Mouse (Mus musculus) kidney, adult 10 weeks (tissue): ENCODE data around the gene Ccdc191. TPM values are rescaled to one million over a fixed set of nuclear protein-coding genes. Genes with fewer than 3 reads are reported as not detected.

ENCODE experiments used
- polyA plus RNA-seq: library from polyadenylated mRNA; stranded (reverse); fragments of 350-450 nt; fragmentation: Illumina TruSeq; extraction: RNeasy Lipid Tissue Mini Kit (QIAGEN cat#74804); gene quantifications from one replicate; pipeline ENCODE4 v1.2.3, GENCODE M21; 2014; ENCODE audit warnings: low read depth, low replicate concordance

Gene Ccdc191
- 9.9 TPM for polyA plus RNA-seq

DNA sequence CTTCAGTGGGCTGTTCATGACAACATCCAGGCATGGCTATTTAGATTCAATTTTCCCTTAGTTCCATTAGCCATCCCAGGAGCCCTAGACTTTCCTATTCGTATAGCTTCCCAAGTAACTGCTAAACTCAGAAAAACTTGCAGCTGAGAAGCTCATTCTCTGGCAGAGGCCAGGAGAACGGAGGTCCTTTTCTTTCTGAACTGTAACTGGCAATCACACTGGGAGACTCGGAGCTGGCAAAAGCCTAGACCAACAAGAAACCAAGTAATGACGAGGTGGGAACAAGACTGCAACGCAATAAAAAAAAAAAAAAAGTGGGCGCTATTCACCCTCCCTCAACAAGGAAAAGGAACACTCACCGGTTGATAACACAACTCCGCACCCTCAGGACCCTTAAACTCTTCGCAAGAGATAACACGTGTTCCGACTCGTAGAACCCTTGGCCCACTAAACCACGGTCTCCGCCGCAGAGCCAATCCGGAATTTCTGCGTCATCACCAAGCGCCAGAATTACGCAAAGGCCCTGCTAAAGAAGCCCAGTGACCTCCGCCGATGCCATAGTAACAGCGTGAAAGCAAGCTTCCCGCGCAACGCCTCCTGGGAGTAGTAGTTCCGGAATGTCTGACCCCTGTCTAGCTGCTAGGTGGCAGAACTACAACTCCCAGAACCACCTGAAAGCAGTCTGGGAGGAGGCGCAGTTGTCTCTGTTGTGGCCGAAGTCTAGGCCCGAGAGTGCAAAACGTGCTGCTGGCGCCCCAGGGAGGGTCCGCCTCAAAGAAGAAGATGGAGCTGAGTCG lies at the start of gene Ccdc191:
Ccdc191 (plus strand) TSS at position 593 of the 797 bp plus-strand sequence.

DNA sequence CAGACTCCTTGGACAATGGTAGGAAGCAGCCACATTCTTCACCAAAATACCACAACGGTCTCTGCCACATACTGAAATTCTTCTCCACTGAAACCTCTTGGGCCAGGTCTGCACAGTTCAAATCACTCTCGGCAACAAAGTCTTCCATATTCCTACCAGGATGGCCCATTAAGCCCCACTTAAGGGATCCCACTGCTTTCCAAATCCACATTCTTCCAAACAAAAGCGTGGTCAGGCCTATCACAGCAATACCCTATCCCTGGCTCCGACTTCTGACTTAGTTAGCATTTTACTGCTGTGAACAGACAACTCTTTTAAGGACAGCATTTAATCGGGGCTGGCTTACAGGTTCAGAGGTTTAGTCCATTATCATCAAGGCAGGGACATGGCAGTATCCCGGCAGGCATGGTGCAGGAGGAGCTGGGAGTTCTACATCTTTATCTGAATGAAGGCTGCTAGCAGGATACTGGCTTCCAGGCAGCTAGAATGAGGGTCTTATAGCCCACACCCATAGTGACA lies 36.8 kb downstream of the Ccdc191 start, which contains the start of gene Qtrt2:
Qtrt2 (minus strand) TSS at position 469 of the 519 bp plus-strand sequence.

DNA sequence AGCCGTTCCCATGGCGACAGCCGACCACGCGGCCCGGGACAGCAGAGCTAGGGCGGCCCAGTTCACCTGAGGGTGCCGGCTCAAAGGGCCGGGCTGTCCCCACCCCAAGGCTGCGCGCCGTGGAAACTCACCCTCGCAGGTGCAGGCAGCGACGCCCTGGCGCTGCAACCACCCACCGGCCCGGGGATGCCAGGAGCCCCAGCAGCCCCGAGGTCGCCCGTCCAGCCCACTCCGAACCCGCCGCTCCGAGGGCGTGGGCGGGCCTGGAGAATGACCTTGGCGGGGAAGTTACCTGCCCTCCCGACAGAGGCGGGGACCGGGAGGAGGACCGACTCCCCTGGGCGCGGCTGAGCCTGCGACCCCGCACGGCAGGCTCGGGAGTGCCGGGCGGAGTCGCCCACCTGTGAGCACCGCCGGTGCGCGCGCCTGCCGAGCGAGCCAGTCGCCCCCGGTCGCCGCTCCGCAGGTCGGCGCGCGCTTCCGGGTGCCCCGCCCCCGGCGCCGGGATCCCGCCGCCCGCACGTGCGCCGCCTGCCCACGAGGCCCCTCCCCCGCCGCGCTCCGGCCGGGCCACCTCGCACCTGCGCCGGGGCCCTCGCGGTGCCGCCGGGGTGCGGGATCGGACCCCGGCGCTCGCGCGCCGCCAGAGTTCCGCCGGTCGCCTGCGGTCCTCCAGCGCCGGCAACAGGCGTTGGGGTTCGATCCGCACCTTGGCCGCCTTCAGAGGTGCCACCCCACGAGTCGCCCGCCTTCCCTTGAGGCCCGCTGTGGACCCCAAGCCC lies 89.9 kb downstream of the Ccdc191 start, which contains the start of gene Zdhhc23:
Zdhhc23 (minus strand) TSS at position 464 of the 782 bp plus-strand sequence.

Other genes starting within 250 kb of the Ccdc191 start
- gene Tigit, start 225.7 kb upstream of the Ccdc191 start, polyA plus RNA-seq, result not detected
- gene Drd3, start 135.8 kb upstream of the Ccdc191 start, polyA plus RNA-seq, result not detected
- gene Qtrt2, start 37.0 kb downstream of the Ccdc191 start, polyA plus RNA-seq, result 9.0 TPM
- gene Zdhhc23, start 90.0 kb downstream of the Ccdc191 start, polyA plus RNA-seq, result 5.8 TPM
- 14.1 TPM for gene Gramd1c, start 173.5 kb downstream of the Ccdc191 start, polyA plus RNA-seq
- gene Atp6v1a, start 249.9 kb downstream of the Ccdc191 start, polyA plus RNA-seq, result 622 TPM